ENCODE assay signal across 9 mouse cellular contexts in the genomic region with DNA sequence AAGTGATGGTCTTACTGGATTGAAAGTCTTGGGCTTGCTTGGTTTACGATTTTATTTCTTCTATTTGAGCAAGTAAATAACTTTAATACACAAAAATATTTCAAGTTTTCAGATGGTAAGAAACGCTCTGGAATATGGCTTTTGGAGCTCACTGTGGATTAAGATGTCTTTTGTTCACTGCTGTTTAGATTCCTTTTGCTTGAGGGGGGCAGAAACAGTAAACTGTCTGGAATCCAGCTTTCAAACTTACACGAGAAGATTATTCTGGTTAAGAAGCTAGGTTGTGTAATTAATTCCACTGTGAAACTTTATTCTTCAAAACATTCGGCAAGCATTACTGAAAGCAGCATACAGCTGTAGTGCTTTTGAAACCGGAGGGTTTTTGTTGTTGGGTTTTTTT. TPM values are rescaled to one million over a fixed set of nuclear protein-coding genes. Genes with fewer than 3 reads are reported as not detected.
A peak's percentile ranks its signal among the peaks of the same experiment; 100 is the strongest.
DNase-seq lines count a peak whose midpoint lies in the region; ATAC-seq lines count a peak whose summit lies in the region.
"Had no signal": no experiment of that assay in that cellular context is flagged by ENCODE, and none has a peak within 500 bp of the region (broad histone marks: within the 10 kb centered on the region; RNA-seq: fewer than 3 reads in every experiment).

No protein-coding gene starts in this region.

- ATAC-seq in kidney, embryonic 15.5 days (replicated peaks; ENCODE audit: low FRiP score) = no peak
- no peak for ATAC-seq in embryonic facial prominence, embryonic 11.5 days (replicated peaks; ENCODE audit: insufficient number of reproducible peaks, low FRiP score, low TSS enrichment, low read depth)
- no peak for ATAC-seq in hindbrain, embryonic 11.5 days (ENCODE audit: low FRiP score)
- no peak for ATAC-seq in midbrain, embryonic 16.5 days
- ATAC-seq: inflammation-experienced regulatory T-cells, adult 6 months had no signal

- intact Hi-C loops in heart, postnatal 10 days (cut with DNase I) = loop anchor here (5.0 to 10.0 kb wide), 5 partner anchors 110 to 347 kb away; a partner anchor contains a TSS

- 59% methylated on average over 5 of the region's 5 CpGs for WGBS in kidney, embryonic 15.5 days
- WGBS in embryonic facial prominence, embryonic 11.5 days = 27% methylated on average over 5 of the region's 5 CpGs
- WGBS in hindbrain, embryonic 11.5 days = 27% methylated on average over 5 of the region's 5 CpGs
- 15% methylated on average over 5 of the region's 5 CpGs for WGBS in midbrain, embryonic 16.5 days

- no peak overlapping the region for H3K27ac ChIP-seq in kidney, embryonic 15.5 days
- no peak overlapping the region; the same call in 1 of the 2 replicates for H3K27ac ChIP-seq in embryonic facial prominence, embryonic 11.5 days (replicated peaks; ENCODE audit: low read depth, low read length)
- H3K27ac ChIP-seq in hindbrain, embryonic 11.5 days (ENCODE audit: low read depth, low read length) = peak overlapping the region; percentile 100
- no peak overlapping the region; the same call in 1 of the 2 replicates for H3K27ac ChIP-seq in midbrain, embryonic 16.5 days (ENCODE audit: low read length)

- H3K9ac ChIP-seq in kidney, embryonic 15.5 days = no peak overlapping the region
- no peak overlapping the region for H3K9ac ChIP-seq in embryonic facial prominence, embryonic 11.5 days (replicated peaks; ENCODE audit: low read length)
- H3K9ac ChIP-seq in hindbrain, embryonic 11.5 days (ENCODE audit: low read depth, low read length) = peak overlapping the region; percentile 99
- H3K9ac ChIP-seq in midbrain, embryonic 16.5 days (ENCODE audit: low read depth, low read length) = no peak overlapping the region

- H3K36me3 ChIP-seq in kidney, embryonic 15.5 days = peaks cover 21% of the 10 kb centered on the region
- H3K36me3 ChIP-seq in embryonic facial prominence, embryonic 11.5 days (replicated peaks; ENCODE audit: control insufficient read depth, insufficient read depth, low read depth, low read length) = no peaks in the 10 kb centered on the region; the same call in 1 of the 2 replicates
- 0 out of 2 replicates have a peak, but pooled peaks cover 4% of the 10 kb centered on the region for H3K36me3 ChIP-seq in hindbrain, embryonic 11.5 days (ENCODE audit: control insufficient read depth, insufficient read depth, low read length)
- H3K36me3 ChIP-seq in midbrain, embryonic 16.5 days (ENCODE audit: control insufficient read depth, insufficient read depth, low read length) = peaks cover 6% of the 10 kb centered on the region; the same call in 1 of the 2 replicates

- H3K27me3 ChIP-seq in kidney, embryonic 15.5 days = no peaks in the 10 kb centered on the region
- no peaks in the 10 kb centered on the region for H3K27me3 ChIP-seq in embryonic facial prominence, embryonic 11.5 days (ENCODE audit: control insufficient read depth, insufficient read depth, low read length)
- H3K27me3 ChIP-seq in hindbrain, embryonic 11.5 days (ENCODE audit: control insufficient read depth, insufficient read depth, low read length) = no peaks in the 10 kb centered on the region
- H3K27me3 ChIP-seq in midbrain, embryonic 16.5 days (ENCODE audit: control insufficient read depth, insufficient read depth, low read depth, low read length) = no peaks in the 10 kb centered on the region

- peaks cover 46% of the 10 kb centered on the region for H3K4me1 ChIP-seq in kidney, embryonic 15.5 days
- H3K4me1 ChIP-seq in embryonic facial prominence, embryonic 11.5 days (ENCODE audit: control insufficient read depth, insufficient read depth, low read length) = peaks cover 12% of the 10 kb centered on the region
- peaks cover 16% of the 10 kb centered on the region for H3K4me1 ChIP-seq in hindbrain, embryonic 11.5 days (replicated peaks; ENCODE audit: control insufficient read depth, insufficient read depth, low read length)
- H3K4me1 ChIP-seq in midbrain, embryonic 16.5 days (ENCODE audit: control insufficient read depth, insufficient read depth, low read length) = peaks cover 49% of the 10 kb centered on the region

- peak overlapping the region; percentile 5; the same call in 1 of the 2 replicates for H3K4me2 ChIP-seq in kidney, embryonic 15.5 days
- H3K4me2 ChIP-seq in embryonic facial prominence, embryonic 11.5 days (ENCODE audit: low read depth, low read length) = peak overlapping the region; percentile 7; the same call in 1 of the 2 replicates
- peak overlapping the region; percentile 72 for H3K4me2 ChIP-seq in hindbrain, embryonic 11.5 days (replicated peaks; ENCODE audit: low read depth, low read length)
- H3K4me2 ChIP-seq in midbrain, embryonic 16.5 days (ENCODE audit: low read length) = peak overlapping the region; percentile 37

- DNase-seq in kidney, adult 9 months = no peak
- no peak for DNase-seq in embryonic facial prominence, embryonic 11.5 days (ENCODE audit: low spot score)
- DNase-seq in hindbrain, embryonic 11.5 days (ENCODE audit: low spot score) = no peak
- DNase-seq in cerebellum, postnatal 4 days (ENCODE audit: low spot score in 2 of 2) = no peak
- no peak for DNase-seq in heart, postnatal 10 days
- no peak for DNase-seq in adrenal gland, postnatal 14 days

- H3K4me3 ChIP-seq in kidney, embryonic 15.5 days (replicated peaks) = no peak overlapping the region
- H3K4me3 ChIP-seq in embryonic facial prominence, embryonic 11.5 days (ENCODE audit: low read depth, low read length) = peak overlapping the region; percentile 82
- peak overlapping the region; percentile 90 for H3K4me3 ChIP-seq in hindbrain, embryonic 11.5 days (ENCODE audit: low read depth, low read length)
- H3K4me3 ChIP-seq in midbrain, embryonic 16.5 days (ENCODE audit: low read depth, low read length) = peak overlapping the region; percentile 23

- no peaks in the 10 kb centered on the region for H3K9me3 ChIP-seq in kidney, embryonic 15.5 days (replicated peaks)
- no peaks in the 10 kb centered on the region for H3K9me3 ChIP-seq in embryonic facial prominence, embryonic 11.5 days (replicated peaks; ENCODE audit: control insufficient read depth, low read length)
- H3K9me3 ChIP-seq in hindbrain, embryonic 11.5 days (ENCODE audit: control insufficient read depth, low read length) = no peaks in the 10 kb centered on the region
- H3K9me3 ChIP-seq in midbrain, embryonic 16.5 days (replicated peaks; ENCODE audit: control insufficient read depth, low read length, poor library complexity, severe bottlenecking) = no peaks in the 10 kb centered on the region

RNA-seq across cellular contexts. Expression of a gene that starts 2.8 kb away (rescaled TPM):
- polyA plus RNA-seq in kidney, embryonic 15.5 days (2015; fragmentation: Nextera tagmentation; extraction: Ambion mirVana) = 1.7 and 1.9 TPM in 2 replicates
- 3.7 and 6.6 TPM in 2 replicates for polyA plus RNA-seq in embryonic facial prominence, embryonic 11.5 days (2014; fragmentation: Nextera tagmentation; extraction: Ambion mirVana)
- 9.4 and 20.0 TPM in 2 replicates for polyA plus RNA-seq in hindbrain, embryonic 11.5 days (2014; fragmentation: Nextera tagmentation; extraction: Ambion mirVana)
- 3.6 and 4.4 TPM in 2 replicates for polyA plus RNA-seq in midbrain, embryonic 16.5 days (2015; fragmentation: Nextera tagmentation; extraction: Ambion mirVana)
- total RNA-seq in heart, postnatal 10 days (2021) = 10 to 100 TPM; 38.2 to 41.3 TPM
- total RNA-seq in adrenal gland, postnatal 14 days (2021) = 31.0 and 33.8 TPM in 2 replicates

Comparison
In these comparisons a context has a peak if more than half of its experiments do, and no peak if none do; other contexts are left out.
1. H3K4me2 ChIP-seq: peak in every context shown above with its lines; median percentile 72 in hindbrain, embryonic 11.5 days; 37 in midbrain, embryonic 16.5 days; 7 in embryonic facial prominence, embryonic 11.5 days; 5 in kidney, embryonic 15.5 days.